Mouse (Mus musculus) granulocyte monocyte progenitor cell, adult 5-6 weeks (primary cell): ENCODE data around the gene A1cf. TPM values are rescaled to one million over a fixed set of nuclear protein-coding genes. Genes with fewer than 3 reads are reported as not detected.
A peak's percentile ranks its signal among the peaks of the same experiment; 100 is the strongest.

ENCODE experiments used
- ATAC-seq: replicated peaks from 2 replicates; pipeline ENCODE4 v1.8.0; 2016; ENCODE audit warnings: mild to moderate bottlenecking, moderate TSS enrichment, inconsistent platforms; ENCODE audit not compliant: poor library complexity, severe bottlenecking
- total RNA-seq, 2 experiments: library from RNA; stranded (forward) in 1 of 2; stranded (reverse) in 1 of 2; fragments of 200-712, 200-1000 nt in 1 of 2; fragments of >200 nt in 1 of 2; fragmentation: Nextera tagmentation in 1 of 2; gene quantifications; 2 replicates each; pipeline ENCODE4 v1.2.3; 2014 to 2017

The A1cf gene
- total RNA-seq, 2 experiments from 2014 or later: not detected

- ATAC-seq: peak; percentile 90
Observed at GRCm38 (mm10) chr19:31950793-31951489, 82.4 kb downstream of the A1cf start.

GRCm38 (mm10) chr19:31953799-31954198 is 85.2 kb downstream of the A1cf start:
- ATAC-seq: no peak

DNA sequence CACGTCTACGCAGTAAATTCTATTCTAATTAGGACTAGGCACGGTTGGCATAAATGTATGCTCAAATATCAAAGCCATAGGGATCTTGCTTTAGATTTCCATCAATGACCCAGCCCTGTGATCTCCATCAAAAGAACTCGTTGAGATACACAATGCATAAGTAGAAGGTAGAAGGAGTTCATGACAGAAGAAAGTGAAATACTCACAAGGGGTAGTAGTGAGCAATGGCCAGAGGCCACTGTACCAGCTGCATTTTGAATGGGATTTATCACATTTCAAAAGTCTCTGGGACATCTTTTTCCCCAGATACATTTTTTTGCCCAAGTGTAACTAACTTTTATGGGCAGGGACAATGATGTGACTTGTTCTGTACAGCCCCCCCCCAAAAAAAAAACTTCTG is 85.7 kb downstream of the A1cf start:
- no peak for ATAC-seq

- no peak for ATAC-seq
Observed at GRCm38 (mm10) chr19:31954696-31955095, 86.1 kb downstream of the A1cf start.

GRCm38 (mm10) chr19:31956359-31956758 is 87.8 kb downstream of the A1cf start:
- peak; percentile 95 for ATAC-seq

GRCm38 (mm10) chr19:31960434-31960833 is 91.9 kb downstream of the A1cf start:
- peak; percentile 52 for ATAC-seq

DNA sequence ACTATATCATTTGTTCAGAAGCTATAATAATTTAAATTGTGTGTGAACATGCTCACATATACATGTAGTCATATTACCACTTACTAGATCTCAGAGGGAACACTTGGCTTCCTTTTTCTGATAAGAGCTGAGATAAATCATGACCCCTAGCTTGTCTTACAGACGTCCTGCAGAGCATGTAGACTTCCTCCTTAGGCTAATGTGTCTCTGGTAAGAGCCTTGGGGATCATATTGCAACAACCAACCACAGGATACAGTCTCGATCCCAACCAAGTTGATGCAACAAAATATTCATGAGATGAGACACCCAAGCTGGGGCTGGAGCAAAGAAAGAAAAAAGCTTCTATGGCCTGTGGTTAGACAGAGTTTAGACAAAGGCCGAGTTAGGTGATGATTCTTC is 94.6 kb downstream of the A1cf start:
- ATAC-seq: peak; percentile 96

DNA sequence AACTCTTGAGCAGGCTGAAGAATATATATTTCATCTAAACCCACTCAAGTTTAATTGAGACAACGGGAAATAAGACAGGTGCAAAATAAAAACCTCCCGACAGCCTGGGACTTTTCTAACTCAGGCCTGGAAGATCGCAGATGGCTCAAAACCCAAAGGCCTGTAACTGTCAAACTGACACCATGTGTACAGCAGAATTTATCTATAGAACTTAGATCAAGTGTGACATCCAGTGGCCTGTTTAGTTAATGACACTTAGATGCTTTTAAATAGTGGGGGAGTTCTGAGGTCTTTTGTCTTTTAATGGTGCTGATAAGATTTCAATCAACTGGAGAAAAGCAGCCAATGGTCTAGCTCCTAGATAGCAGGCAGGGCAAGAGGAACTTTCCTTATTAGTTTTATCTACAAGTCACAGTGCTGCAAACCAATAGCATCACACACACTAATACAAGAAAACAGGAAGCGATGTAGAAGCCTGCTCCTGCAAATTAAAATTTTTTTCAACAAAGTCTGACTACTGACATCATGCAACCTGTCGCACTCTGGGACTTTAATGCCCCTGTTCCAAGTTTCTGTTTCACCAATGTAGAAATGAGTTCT is 99.5 kb downstream of the A1cf start:
- ATAC-seq: peak; percentile 40

DNA sequence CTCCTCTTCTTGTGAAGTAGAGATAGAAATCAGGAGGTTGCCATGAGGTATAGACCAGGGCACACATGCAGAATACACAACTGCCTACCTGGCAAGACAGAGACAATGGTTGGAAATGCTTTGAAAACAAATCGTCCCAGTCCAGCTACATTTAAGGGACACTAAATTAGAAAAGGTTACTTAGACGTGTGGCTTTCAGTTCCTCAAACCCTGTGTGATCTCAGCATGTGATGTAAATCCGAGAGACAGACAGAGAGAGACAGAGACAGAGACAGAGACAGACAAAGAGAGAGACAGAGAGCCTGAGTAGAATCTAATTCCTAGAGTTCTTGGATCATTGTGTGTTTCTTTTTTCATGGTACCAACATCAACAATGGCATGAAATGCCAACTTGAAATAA is 102.8 kb downstream of the A1cf start:
- ATAC-seq: peak; percentile 54

DNA sequence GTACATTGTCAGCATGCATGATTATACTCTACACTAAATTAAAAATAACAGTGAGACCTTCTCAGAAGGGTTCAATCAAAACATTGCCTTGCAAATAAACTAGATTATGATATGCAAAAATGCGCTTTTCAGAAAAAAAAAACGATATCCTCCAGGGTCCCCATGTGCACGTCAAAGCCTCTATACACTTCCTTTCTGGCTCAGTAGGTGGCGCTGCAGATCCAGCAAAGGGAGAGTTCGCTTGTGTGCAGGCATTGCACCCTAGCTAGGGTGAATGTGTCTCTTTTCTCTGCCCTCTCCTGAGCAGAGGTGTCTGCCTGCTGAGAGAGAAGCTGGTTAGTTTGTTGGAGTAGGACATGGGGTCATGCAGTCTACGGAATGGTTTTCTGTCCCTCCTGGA is 103.4 kb downstream of the A1cf start:
- ATAC-seq: peak; percentile 83

- peak; percentile 66 for ATAC-seq
Observed at GRCm38 (mm10) chr19:31975882-31976281, 107.3 kb downstream of the A1cf start.

GRCm38 (mm10) chr19:31991057-31991456 is 122.5 kb downstream of the A1cf start:
- ATAC-seq: peak; percentile 30; the same call in 1 of the 2 replicates

GRCm38 (mm10) chr19:31996916-31997315 is 128.4 kb downstream of the A1cf start:
- no peak for ATAC-seq

Other genes with a start within 250 kb of the A1cf start
- gene Prkg1, start 103.7 kb upstream of the A1cf start, total RNA-seq (2014; fragmentation: Nextera tagmentation): not detected in 2 replicates
- 0.31 TPM in 1 of 2 replicates, not detected in the other for gene Prkg1, start 103.7 kb upstream of the A1cf start, total RNA-seq (2017)
- gene Asah2, start 239.4 kb downstream of the A1cf start, total RNA-seq (2014; fragmentation: Nextera tagmentation): 6.0 and 6.1 TPM in 2 replicates
- gene Asah2, start 239.4 kb downstream of the A1cf start, total RNA-seq (2017): 8.0 and 8.1 TPM in 2 replicates